Mouse (Mus musculus) heart, adult 18-20 months (tissue): ENCODE measurements at regions not wholly inside any gene's neighbourhood (a gene's known extent, or its start where the extent isn't known, plus 50 kb on each side); places are given as distances from the start of the nearest gene placed in this dataset.

ENCODE experiments used
- DNase-seq, 2 experiments: peaks; one replicate each; pipeline ENCODE4 v3.0.0; 2021 to 2022; ENCODE audit warnings: mixed read lengths in 1 of 2

DNA sequence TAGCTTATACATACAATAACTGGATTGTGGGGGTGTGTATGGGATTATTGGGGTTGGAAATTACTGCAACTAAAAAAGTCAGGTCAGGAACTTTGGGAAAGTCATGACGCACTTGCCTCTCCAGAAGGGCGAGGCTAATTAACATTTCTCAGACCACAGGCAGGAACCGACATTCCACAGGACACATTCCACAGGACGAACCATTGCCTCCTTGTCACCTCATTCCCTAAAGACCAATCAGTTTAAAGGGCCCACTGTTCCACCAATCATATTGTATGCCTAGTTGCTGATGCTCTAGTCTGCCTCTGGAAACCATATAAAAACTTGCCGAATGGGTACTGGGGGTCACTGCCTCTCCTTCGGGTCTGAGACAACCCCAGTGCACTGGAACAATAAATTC is 113.0 kb upstream of the Pcgf5 start:
- DNase-seq = no peak

DNA sequence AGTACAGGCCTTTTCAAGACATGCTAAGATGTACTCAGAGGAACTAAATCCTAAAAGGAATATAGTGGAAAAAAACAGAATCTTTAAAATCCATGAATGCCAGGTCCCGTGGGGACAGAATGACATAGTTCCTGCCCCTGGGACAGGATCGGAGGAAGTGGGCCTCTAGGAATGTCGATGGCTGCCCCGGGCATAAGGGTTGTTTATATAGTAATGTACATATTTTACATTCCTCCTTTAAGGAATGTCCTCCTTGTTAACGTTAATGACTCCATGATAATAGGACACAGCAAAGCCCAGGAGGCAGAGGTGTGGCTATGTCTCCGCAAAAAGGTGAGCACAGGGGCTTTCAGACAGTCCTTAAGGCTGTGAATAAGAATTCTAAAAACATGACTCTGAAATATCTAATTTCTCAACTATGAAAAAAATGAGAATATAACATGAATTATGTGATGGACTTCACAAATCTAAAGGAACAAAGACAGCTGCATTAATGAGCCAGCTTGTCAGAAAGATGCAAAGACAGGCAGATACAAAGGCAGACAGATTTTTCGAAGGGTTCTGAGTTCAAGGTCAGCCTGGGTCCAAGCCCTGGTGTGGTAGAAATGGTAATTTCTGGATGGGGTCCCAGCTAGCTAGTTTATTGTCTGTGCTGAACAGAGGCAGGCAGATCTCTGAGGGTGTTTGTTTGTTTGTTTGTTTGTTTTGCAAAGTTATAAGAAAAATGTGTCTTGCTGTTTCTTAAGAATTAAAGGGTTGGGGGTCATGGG is 111.3 kb upstream of the Pcgf5 start:
- DNase-seq = no peak

DNA sequence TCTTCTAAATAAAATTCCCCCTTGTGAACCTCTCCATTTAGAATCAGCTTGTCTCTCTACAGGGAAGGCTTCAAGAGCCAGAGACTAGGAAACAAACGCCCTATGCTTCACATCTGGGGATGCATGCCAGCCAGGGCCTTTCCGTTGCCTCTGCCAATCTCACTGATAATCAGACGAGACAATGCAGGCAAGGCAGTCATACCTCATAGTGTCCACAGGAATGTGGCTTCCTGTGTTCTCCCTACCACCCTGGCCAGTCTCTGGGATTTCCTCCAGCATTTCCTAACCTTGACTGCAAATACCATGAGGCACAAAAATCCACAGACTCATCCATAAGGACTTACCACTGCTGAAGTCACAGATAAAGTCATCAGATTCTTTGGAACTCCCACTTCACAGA is 110.4 kb upstream of the Pcgf5 start:
- DNase-seq = no peak

DNA sequence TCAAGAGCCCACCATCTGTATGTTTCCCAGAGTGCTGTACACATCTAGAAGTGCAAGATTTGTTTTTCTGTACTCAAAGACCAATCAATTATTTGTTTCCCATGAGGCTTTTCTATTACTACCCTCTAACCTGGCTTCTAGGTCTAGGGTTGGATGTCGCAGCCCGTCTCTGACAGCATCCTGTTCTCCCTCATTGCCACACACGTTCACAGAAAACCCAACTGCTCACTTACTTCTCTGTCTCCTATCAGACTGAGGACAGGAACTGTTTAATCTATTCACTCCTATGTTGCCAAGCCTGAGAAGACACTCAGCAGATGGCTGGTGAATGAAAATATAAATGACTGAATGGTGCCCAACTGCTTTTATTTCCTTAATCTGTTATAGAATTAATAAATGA is 109.6 kb upstream of the Pcgf5 start:
- DNase-seq = no peak

DNA sequence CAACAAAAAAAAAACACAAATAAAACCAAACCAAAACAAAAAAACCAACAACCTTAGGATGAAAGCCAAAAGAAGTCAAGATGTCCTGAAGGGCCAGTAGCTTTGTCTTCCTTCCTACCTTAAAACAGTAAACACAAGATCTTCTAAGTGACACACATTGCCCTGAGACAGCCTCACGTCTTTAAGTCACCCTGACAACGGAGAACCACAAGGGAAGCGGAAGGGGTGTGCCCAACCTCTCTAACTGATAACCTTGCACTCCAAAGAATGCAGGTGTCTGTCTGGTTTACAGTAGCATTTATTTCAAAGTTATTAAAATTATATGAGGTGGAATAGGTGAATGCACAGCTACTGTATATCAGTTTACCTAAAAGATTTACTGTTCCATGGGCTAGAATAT is 105.7 kb upstream of the Pcgf5 start:
- no peak for DNase-seq

DNA sequence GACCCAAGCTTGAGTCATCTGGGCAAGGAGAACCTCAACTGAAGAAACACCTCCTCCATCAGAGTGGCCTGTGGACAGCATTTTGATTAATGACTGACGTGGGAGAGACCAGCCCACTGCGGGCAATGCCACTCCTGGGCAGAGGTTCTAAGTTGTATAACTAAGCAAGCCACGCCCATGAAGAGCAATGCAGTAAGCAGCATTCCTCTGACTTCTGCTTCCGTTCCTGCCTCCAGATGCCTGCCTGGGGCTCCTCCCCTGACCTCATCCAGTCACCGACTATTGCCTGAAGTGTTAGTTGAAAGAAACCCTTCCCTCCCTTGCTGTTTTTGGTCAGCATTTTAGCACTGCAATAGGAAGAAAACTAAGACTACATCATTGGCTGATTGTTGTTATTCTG is 105.2 kb upstream of the Pcgf5 start:
- DNase-seq = no peak

DNA sequence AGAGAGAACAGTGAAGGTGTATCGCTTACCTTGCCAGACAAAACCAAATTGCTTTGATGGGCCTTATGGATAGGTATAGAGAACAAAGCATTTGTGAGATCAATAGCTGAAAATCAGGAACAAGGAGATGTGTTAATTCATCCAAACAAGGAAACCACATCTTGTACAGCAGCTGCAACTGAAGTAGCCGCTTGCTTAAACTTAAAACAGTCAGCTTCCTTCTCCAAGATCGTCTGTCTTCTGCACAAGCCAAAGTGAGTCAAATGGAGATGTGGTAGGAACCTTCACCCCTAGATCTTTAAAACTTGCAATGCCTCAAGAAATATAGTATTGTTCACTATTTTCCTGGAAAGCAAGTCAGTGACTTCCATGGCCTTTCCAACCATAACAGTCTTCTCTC is 95.6 kb upstream of the Pcgf5 start:
- no peak for DNase-seq

DNA sequence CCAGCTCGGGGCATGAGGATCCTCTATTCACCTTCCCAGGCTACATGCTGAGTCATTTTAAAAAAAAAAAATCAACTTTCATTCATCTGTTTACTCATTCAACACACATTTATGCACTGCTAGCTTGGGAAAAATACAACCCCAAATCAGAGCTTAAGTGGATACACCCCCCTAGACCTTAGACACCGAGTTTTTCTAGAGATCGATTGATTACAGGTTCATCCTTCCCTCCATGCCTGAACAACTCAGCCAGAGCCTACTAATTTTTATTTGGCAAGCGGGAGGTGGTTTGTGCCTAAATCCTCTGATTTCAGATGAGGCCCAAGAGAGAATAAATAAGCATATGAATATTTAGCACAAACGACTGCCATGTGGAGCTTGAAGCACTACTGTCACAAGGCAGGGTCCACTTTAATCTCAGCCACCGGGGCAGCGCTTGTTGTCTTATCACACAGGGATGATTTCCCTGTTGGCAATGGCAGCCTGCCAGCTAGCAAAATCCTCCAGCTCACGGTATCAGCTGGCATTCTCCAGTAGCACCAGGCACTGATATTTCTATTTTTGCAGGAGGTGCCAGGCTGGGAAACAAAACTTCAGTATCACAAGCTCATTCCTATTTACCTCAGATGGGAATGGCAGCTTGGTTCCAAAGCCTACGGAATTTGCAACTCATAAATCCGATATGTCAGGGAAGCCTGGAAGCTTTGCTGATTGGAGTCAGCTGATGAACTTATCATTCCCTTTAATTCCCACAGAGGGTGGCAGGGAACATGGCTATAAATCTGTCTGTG is 90.2 kb upstream of the Pcgf5 start:
- peak; percentile 80 to 87 for DNase-seq

DNA sequence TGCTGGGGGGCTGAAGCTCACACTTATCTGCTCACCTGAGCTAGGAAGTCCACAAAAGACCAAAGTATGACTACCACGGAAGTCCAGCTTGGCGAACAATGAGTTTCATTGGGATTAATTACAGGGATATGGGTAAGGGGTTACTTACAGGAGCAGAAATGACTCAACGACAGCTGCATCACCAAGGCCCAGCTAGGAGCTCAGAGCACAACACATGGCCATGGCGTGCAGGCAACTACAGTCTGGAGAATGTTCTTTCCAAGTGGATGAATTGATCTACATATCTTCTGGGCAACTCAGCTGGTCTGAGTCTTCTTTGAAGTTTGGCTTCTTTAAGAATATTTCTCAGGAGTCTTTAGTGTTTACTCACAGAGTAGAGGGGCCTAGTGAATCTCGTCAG is 86.3 kb upstream of the Pcgf5 start:
- DNase-seq = no peak

DNA sequence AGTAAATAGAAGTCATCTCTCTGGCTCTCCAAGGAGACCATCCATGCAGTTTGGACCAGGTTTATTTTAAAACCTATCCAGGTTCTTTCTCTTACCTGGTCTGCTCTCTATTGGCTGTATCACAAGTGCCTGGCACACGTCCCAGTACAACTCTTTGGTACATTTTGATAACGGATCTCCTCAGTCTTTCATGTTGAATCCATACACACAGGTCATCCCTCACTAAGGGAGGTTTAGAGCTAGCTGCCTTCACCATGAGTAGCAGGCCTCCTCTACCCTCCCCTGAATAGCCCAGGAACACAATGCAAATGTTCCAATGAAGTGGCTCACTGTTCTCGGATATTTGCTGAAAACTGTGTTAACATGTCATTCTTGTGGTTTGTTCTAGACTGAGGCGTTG is 84.2 kb upstream of the Pcgf5 start:
- DNase-seq = peak; percentile 58 to 68

DNA sequence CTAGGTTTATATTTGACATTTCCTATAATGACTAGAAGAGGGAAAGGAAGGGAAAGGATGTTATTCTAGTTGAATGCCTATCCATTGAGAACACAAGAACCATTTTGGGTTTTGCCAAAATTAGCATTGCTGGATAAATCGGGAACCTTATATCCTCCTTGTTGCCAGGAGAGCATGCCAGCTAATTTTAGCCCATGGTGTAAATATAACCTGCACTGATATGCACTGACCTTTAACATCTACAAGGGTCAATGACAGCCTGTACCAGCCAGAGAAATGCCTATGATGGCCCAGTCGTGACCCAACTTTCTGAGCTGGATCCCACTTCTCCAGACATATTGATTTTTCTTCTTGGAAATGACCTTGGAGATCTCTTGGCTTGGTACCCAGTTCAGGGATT is 83.7 kb upstream of the Pcgf5 start:
- peak; percentile 64 to 79 for DNase-seq

DNA sequence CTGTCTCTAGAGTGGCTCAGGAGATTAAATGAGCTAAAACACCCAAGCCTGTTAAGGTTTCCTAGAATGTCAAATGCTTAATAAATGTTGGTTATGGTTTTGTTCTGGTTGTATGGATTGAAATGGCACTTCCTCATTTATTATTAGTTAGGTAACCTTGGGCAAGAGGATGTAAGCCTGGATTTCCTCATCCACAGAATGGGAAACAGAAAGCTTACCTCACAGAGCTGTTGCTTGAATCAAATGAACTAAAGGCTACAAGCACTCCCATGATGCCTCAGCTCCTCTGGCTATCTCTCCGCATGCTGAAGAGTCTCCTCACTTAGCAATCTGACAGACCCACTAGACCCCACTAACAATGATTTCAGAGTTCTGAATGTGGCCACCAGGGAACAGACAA is 82.8 kb upstream of the Pcgf5 start:
- no peak for DNase-seq

DNA sequence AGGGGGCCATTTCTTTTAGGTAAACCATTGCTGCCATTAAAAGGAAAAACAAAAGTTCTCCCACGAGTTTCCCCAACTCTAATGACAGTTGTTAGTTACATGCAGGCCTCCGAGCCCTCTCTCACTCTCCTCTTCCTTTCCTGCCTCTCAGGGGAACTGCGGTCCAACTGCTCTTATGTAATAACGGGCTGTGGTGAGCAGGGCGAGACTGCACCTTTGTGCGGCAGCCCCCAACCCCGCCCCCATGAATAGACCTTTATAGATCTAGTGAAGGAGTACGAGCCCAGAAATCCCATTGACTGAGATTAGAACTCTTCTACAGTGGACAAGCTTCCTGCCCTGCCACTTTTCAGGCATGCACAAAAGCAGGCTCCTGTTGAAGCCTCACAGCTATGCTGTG is 81.8 kb upstream of the Pcgf5 start:
- DNase-seq = no peak

DNA sequence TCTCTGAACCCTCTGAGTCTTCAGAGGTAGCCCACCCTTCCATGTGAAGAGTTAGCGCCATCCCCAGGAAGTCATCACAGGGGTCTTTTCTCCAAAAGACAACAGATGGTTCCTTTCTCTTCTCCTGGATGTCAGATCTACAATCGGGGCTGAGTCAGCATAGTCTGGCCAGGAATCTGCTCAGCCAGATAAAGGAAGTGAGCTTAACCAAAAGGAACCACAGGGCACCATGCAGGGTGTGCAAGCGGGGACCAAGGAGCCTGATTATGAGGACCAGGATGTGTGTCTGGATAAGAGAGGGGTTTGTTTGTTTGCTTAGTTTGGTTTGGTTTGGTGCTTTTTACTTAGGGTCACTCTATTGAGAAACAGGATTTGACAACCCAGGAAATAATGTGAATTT is 74.6 kb upstream of the Pcgf5 start:
- no peak for DNase-seq

DNA sequence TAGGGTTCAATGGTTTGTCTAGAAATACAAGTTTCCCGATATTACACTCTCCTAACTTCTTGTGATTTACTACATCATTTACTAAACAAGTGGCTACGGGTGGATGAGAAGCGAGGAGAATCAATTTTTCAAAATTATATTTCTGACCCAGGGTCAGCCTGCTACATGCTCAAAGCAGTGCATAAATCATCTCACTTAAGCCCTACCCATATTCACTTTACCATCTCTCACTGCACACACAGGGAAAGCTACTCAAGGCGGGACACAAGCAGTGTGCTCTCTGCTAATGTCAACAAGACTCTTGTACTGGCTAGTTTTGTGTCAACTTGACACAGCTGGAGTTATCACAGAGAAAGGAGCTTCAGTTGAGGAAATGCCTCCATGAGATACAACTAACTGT is 62.6 kb upstream of the Pcgf5 start:
- DNase-seq = no peak

DNA sequence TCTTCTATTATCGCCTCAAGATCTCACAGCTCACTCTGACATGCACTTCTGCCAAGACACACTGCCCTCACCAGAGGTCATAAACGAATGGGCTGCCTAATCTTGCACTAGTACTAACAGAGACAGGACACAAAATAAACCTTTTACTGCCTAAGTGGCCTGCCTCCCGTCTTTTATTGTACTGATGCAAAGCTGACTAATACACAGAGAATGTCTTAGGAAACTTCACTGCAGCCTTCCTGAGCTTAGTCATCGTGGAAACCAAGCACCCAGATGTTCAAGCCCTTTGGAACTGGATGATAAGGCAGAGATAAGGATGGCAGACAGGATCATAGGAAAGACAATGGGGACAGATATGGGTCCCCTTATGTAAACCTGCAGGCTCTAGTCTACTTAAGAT is 57.3 kb upstream of the Pcgf5 start:
- DNase-seq = no peak

DNA sequence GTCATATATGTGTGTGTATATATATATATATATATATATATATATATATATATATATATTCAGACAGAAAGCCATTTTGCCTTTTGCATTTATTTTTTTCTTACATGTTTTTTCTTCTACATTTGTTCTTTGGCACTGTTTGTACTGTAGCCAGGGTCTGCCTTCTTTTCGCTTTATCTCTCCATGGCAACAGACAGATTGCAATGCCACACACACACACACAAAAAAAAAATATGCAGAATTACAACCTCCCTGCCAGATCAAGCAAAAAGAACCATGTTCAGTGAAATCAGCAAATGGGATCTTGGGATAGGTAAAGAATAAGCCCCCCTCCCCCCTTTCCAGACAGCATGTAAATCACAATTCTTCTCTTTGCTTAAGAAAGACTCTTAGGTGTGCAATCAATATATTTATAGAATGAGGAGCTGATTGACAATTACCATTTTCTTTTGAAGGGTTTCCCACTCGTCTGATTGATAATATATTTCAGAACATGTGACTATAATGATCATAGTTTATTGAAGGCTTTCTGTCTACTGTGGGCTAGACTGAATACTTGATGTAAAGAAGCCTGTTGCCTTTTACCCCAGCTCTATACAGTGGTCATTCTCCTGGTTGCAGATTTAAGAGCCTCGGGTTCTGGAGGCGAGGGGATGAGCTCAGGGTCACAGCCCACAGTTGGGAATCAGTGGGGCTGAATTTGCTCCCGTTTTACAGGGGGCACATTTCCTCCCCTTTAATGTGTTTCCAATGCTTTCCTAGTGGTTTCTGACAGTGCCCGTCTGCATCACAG is 54.7 kb upstream of the Pcgf5 start:
- DNase-seq = no peak
